Mouse (Mus musculus) liver, embryonic 14.5 days (tissue): ENCODE measurements around the gene Igf1.

Experiments
- CTCF ChIP-seq: IDR thresholded peaks from 2 replicates; pipeline ENCODE4 v1.5.1; 2016; ENCODE audit warnings: antibody characterized with exemption, low read depth, control low read depth
- EP300 ChIP-seq: IDR thresholded peaks from 2 replicates; pipeline ENCODE4 v1.6.1; 2016; ENCODE audit warnings: antibody characterized with exemption, low read depth

GRCm38 (mm10) chr10:87858013-87858806 is at the start of gene Igf1:
- TF ChIP-seq CTCF: no peak
- no peak for TF ChIP-seq EP300
